In genomic region chr9:65391613-65391964, GRCm38 (mm10) we compare ENCODE assay signal across 7 mouse cellular contexts. TPM values are rescaled to one million over a fixed set of nuclear protein-coding genes. Genes with fewer than 3 reads are reported as not detected.
DNase-seq lines count a peak whose midpoint lies in the region; ATAC-seq and TF ChIP-seq lines count a peak whose summit lies in the region.

Kbtbd13 (minus strand) TSS chr9:65391652.

- H3K4me3 ChIP-seq in E14TG2a.4 (replicated peaks; ENCODE audit: low read length) = peak within 1 kb of the TSS; percentile 76
- peak within 1 kb of the TSS; percentile 58 to 61 for H3K4me3 ChIP-seq in ES-E14 (ENCODE audit: insufficient read depth in 1 of 2, low read depth in 1 of 2, low read length in 2 of 2, poor library complexity in 1 of 2, severe bottlenecking in 1 of 2)
- H3K4me3 ChIP-seq in heart, embryonic 12.5 days = peak within 1 kb of the TSS; percentile 58
- H3K4me3 ChIP-seq in liver, embryonic 13.5 days (replicated peaks) = peak within 1 kb of the TSS; percentile 41

- WGBS in heart, embryonic 12.5 days = 24% methylated on average over 8 of the region's 8 CpGs
- 34% methylated on average over 7 of the region's 8 CpGs for WGBS in liver, embryonic 13.5 days (ENCODE audit: insufficient replicate concordance)

- H3K9ac ChIP-seq in ES-E14 (ENCODE audit: insufficient read depth, low read depth, low read length, poor library complexity, severe bottlenecking) = peak within 1 kb of the TSS; percentile 20
- peak within 1 kb of the TSS; percentile 58 for H3K9ac ChIP-seq in heart, embryonic 12.5 days
- H3K9ac ChIP-seq in liver, embryonic 13.5 days = no peak within 1 kb of the TSS

- no peak for ATAC-seq in heart, embryonic 12.5 days (ENCODE audit: insufficient number of reproducible peaks, low FRiP score)
- ATAC-seq in liver, embryonic 13.5 days (ENCODE audit: low read depth) = no peak

- H3K27ac ChIP-seq in ES-E14 (ENCODE audit: insufficient read depth, low read depth, low read length, poor library complexity, severe bottlenecking) = no peak within 1 kb of the TSS
- no peak within 1 kb of the TSS for H3K27ac ChIP-seq in heart, embryonic 12.5 days (ENCODE audit: poor library complexity, severe bottlenecking)
- no peak within 1 kb of the TSS for H3K27ac ChIP-seq in liver, embryonic 13.5 days

- H3K9me3 ChIP-seq in E14TG2a.4 (ENCODE audit: low read length) (no peaks in the 10 kb centered on the region), ES-E14 (ENCODE audit: control insufficient read depth, insufficient read depth, low read depth, low read length) (no peaks in the 10 kb centered on the region)
- H3K9me3 ChIP-seq in heart, embryonic 12.5 days (replicated peaks) = no peaks in the 10 kb centered on the region
- H3K9me3 ChIP-seq in liver, embryonic 13.5 days (replicated peaks) = no peaks in the 10 kb centered on the region

- H3K4me1 ChIP-seq in E14TG2a.4 (replicated peaks; ENCODE audit: low read depth, low read length) = peaks cover 15% of the 10 kb centered on the region
- peaks cover 0 to 3% of the 10 kb centered on the region in 2 experiments; a peak in 1 of 4 replicates for H3K4me1 ChIP-seq in ES-E14 (ENCODE audit: control insufficient read depth in 2 of 2, insufficient read depth in 2 of 2, low read length in 2 of 2, poor library complexity in 1 of 2)
- peaks cover 15% of the 10 kb centered on the region for H3K4me1 ChIP-seq in heart, embryonic 12.5 days (replicated peaks)
- peaks cover 7% of the 10 kb centered on the region; the same call in 1 of the 2 replicates for H3K4me1 ChIP-seq in liver, embryonic 13.5 days (replicated peaks)

- H3K27me3 ChIP-seq in E14TG2a.4 (ENCODE audit: insufficient read depth, low read length) = peaks cover 77% of the 10 kb centered on the region
- peaks cover 45% of the 10 kb centered on the region for H3K27me3 ChIP-seq in heart, embryonic 12.5 days (replicated peaks)
- peaks cover 50% of the 10 kb centered on the region for H3K27me3 ChIP-seq in liver, embryonic 13.5 days

- H3K36me3 ChIP-seq in E14TG2a.4 (ENCODE audit: insufficient read depth, low read length) (no peaks in the 10 kb centered on the region), ES-E14 (ENCODE audit: control insufficient read depth, insufficient read depth, low read length, poor library complexity, severe bottlenecking) (no peaks in the 10 kb centered on the region)
- no peaks in the 10 kb centered on the region for H3K36me3 ChIP-seq in heart, embryonic 12.5 days
- H3K36me3 ChIP-seq in liver, embryonic 13.5 days = no peaks in the 10 kb centered on the region

- in situ Hi-C loops in ES-E14 (cut with MboI; ENCODE audit: low sequenced_read_pairs in 2 of 2, unreplicated experiment in 2 of 2) = no loop called here

- peak within 1 kb of the TSS; percentile 76 for H3K4me2 ChIP-seq in heart, embryonic 12.5 days
- peak within 1 kb of the TSS; percentile 54 for H3K4me2 ChIP-seq in liver, embryonic 13.5 days

- no peak for DNase-seq in ES-E14 (ENCODE audit: low read depth, low spot score)
- no peak for DNase-seq in liver, embryonic 13.5 days
- no peak for DNase-seq in frontal cortex, postnatal 14 days (ENCODE audit: low spot score in 2 of 2)
- DNase-seq in kidney, postnatal 36 days = no peak
- DNase-seq in cerebellum, postnatal 14 days = no peak

- TF ChIP-seq CTCF in E14TG2a.4 (conservative IDR thresholded peaks at IDR 0.05; ENCODE audit: low read length) = no peak

TF ChIP-seq in ES-E14, 5 proteins besides CTCF, POLR2A, EP300 and RAD21:
- no peak for TF ChIP-seq MAFK (IDR thresholded peaks at IDR 0.05; ENCODE audit: insufficient read depth, low read depth, low read length)
- no peak for TF ChIP-seq HCFC1 (IDR thresholded peaks at IDR 0.05; ENCODE audit: borderline replicate concordance, insufficient read depth, low read length)
- no peak for TF ChIP-seq ZC3H11A (IDR thresholded peaks at IDR 0.05; ENCODE audit: borderline replicate concordance, low read depth, low read length)
- no peak for TF ChIP-seq CHD2 (IDR thresholded peaks at IDR 0.05; ENCODE audit: low read depth, low read length)
- TF ChIP-seq ZNF384 (IDR thresholded peaks at IDR 0.05; ENCODE audit: low read depth, low read length) = no peak

RNA-seq across cellular contexts. Expression of gene Kbtbd13, which starts in this region (rescaled TPM):
- 0.71 and 1.1 TPM in 2 replicates for total RNA-seq in ES-E14 (2012; rRNA removed)
- polyA plus RNA-seq in heart, embryonic 12.5 days (2016; fragmentation: Nextera tagmentation; extraction: Ambion mirVana) = 2.0 and 2.8 TPM in 2 replicates
- polyA plus RNA-seq in liver, embryonic 13.5 days (2015; fragmentation: Nextera tagmentation; extraction: Ambion mirVana) = 0.03 and 0.16 TPM in 2 replicates
